Mouse (Mus musculus) heart, embryonic 14.5 days (tissue): ENCODE results near the gene Iqcd. TPM values are rescaled to one million over a fixed set of nuclear protein-coding genes. Genes with fewer than 3 reads are reported as not detected.

Experiments
- ATAC-seq: fragments of 200-750 bp; cut with Nextera tagmentation; 2 replicates; pipeline ENCODE4 v1.8.0; 2017; ENCODE audit warnings: low read depth, moderate TSS enrichment; ENCODE audit not compliant: insufficient number of reproducible peaks, insufficient read depth, low FRiP score
- H3K27ac ChIP-seq, 2 experiments: fragments of 200-500 bp in 1 of 2; fragments of 300-500 bp in 1 of 2; sonication (generic) in 1 of 2; replicated peaks in 1 of 2; 2 replicates each; pipeline ENCODE4 v1.5.1; 2012 to 2014; ENCODE audit warnings: low read depth in 2 of 2, low read length in 2 of 2, control low read depth in 1 of 2, mild to moderate bottlenecking in 1 of 2, mixed read lengths in 1 of 2; ENCODE audit not compliant: control insufficient read depth in 1 of 2, insufficient read depth in 1 of 2
- H3K27me3 ChIP-seq: fragments of 300-500 bp; sonication (generic); 2 replicates; pipeline ENCODE4 v1.6.1; 2014; ENCODE audit warnings: mild to moderate bottlenecking, low read length, control low read depth; ENCODE audit not compliant: control insufficient read depth, insufficient read depth
- H3K36me3 ChIP-seq: fragments of 300-500 bp; sonication (generic); 2 replicates; pipeline ENCODE4 v1.6.1; 2014; ENCODE audit warnings: mild to moderate bottlenecking, control low read depth, low read length, mixed read lengths; ENCODE audit not compliant: control insufficient read depth, insufficient read depth
- H3K4me1 ChIP-seq, 2 experiments: fragments of 200-500 bp in 1 of 2; fragments of 300-500 bp in 1 of 2; sonication (generic) in 1 of 2; 2 replicates each; pipeline ENCODE4 v1.6.1; 2012 to 2014; ENCODE audit warnings: low read length in 2 of 2, control low read depth in 1 of 2, mixed read lengths in 1 of 2; ENCODE audit not compliant: control insufficient read depth in 2 of 2, insufficient read depth in 2 of 2
- H3K4me2 ChIP-seq: fragments of 300-500 bp; sonication (generic); 2 replicates; pipeline ENCODE4 v1.6.1; 2014; ENCODE audit warnings: mild to moderate bottlenecking, low read length
- H3K4me3 ChIP-seq, 2 experiments: fragments of 200-500 bp in 1 of 2; fragments of 300-500 bp in 1 of 2; sonication (generic) in 1 of 2; 2 replicates each; pipeline ENCODE4 v1.5.1; 2012 to 2014; ENCODE audit warnings: low read length in 2 of 2, mild to moderate bottlenecking in 2 of 2, control low read depth in 1 of 2, low read depth in 1 of 2, moderate library complexity in 1 of 2; ENCODE audit not compliant: control insufficient read depth in 1 of 2, insufficient read depth in 1 of 2
- H3K9ac ChIP-seq: fragments of 300-500 bp; sonication (generic); 2 replicates; pipeline ENCODE4 v1.6.1; 2014; ENCODE audit warnings: mild to moderate bottlenecking, low read length
- H3K9me3 ChIP-seq: fragments of 300-500 bp; sonication (generic); 2 replicates; pipeline ENCODE4 v1.6.1; 2016; ENCODE audit warnings: low read length, control low read depth; ENCODE audit not compliant: control insufficient read depth
- WGBS: fragments of 180-500 bp; shearing (Covaris S2); extraction: QIAGEN DNeasy Blood & Tissue Kit; methylation state at CpG from one replicate; pipeline ENCODE4 v1.1.7; 2014; 5-methylcytosine and 5-hydroxymethylcytosine counted together
- polyA plus RNA-seq: library from polyadenylated mRNA; unstranded; fragments of >200 nt; fragmentation: Nextera tagmentation; extraction: Ambion mirVana; gene quantifications from 2 replicates; pipeline ENCODE4 v1.2.1, GENCODE M21; 2014

Gene Iqcd
- polyA plus RNA-seq, 1 experiment from 2014 or later = 0.43 TPM

DNA sequence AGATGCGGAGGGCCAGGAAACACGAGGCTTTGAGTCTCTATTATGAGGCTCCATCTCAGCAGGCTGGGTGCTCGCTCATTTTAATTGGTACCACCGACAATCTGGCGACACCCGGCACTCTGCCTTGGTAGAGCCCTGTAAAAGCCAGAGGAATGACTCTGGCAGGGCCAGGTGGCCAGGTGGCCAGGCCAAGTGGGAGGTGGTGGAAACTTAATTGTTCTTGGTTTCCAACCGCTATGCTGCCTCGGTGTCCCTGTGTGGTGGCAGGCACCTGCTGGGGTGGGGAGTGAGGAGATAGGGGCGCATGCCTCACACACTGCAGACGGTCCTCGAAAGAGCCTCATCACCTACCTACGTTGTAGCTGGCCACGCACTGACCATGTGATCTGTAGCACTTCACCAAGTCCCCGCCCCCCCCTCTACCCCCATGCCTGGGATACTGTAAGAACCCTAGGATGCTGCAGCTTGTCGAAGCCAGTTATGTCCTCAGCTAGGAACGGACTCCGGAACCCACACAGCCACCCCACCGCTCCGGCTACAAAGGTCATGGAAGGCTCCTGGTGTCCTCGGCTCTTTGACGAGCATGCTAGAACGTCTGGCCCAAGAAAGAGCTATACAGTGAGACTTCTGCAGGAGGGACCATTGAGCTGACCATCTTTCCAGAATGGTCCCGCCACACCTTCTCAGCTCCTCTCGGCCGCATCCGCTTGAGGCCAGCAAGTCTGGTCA, 8.8 kb upstream of the Iqcd start:
- no peak for ATAC-seq
- Histone ChIP-seq H3K36me3 (peaks cover 35% of the 10 kb centered on the region), H3K4me3 (no peak overlapping the region), H3K9ac (no peak overlapping the region), H3K27ac (peak overlapping the region in 1 of 2 experiments; percentile 70; a peak in 1 of 4 replicates), H3K27me3 (no peaks in the 10 kb centered on the region), H3K4me2 (no peak overlapping the region), H3K4me1 (peaks cover 12 to 32% of the 10 kb centered on the region in 2 experiments; a peak in 3 of 4 replicates), H3K9me3 (no peaks in the 10 kb centered on the region)
- WGBS = 92% methylated on average over 26 of the region's 26 CpGs

DNA sequence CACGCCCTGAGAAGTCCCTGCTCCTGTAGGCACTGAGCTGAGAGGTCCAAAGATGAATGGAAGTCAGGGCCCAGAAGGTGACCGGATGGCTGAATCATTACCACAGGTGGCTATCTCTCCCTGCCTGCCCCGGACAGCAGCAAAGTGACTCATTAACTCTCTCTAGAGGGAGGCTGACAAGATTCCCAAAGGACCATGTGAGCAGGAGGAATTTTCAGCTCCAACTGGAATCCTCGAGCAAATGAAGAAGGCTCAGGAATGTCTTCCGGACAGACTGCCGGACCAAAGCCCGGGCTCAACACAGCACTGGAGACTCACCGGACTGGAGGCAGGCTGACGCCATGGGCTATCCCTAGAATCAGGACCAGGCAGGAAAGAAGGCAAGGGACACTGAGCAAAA, 6.8 kb upstream of the Iqcd start:
- ATAC-seq = no peak
- H3K9me3 ChIP-seq = no peaks in the 10 kb centered on the region
- 58% methylated on average over 9 of the region's 9 CpGs for WGBS
- no peak overlapping the region for H3K9ac ChIP-seq
- no peaks in the 10 kb centered on the region for H3K27me3 ChIP-seq
- H3K4me3 ChIP-seq = no peak overlapping the region
- no peak overlapping the region for H3K27ac ChIP-seq
- H3K36me3 ChIP-seq = peaks cover 35% of the 10 kb centered on the region
- H3K4me2 ChIP-seq = no peak overlapping the region
- peaks cover 18 to 35% of the 10 kb centered on the region in 2 experiments for H3K4me1 ChIP-seq

DNA sequence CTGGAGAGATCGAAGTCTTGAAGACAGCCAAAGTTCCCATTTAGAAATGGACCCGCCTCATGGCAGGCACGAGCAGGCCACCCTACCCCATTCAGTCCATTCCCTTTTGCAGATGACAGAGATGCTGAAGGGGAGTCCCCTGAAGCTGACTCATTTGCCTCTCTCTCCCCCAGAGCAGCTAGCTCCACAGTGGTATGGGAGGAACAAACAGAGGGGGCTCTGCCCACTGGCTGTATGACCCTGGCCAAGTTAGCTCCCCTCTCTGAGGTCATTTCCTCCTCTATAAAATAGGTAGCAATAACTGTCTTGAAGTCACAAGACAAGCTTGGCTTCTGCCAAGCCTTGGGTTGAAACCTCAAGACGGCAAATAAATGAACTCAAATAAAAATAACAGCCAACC, 5.3 kb upstream of the Iqcd start:
- WGBS = 80% methylated on average over 4 of the region's 4 CpGs

DNA sequence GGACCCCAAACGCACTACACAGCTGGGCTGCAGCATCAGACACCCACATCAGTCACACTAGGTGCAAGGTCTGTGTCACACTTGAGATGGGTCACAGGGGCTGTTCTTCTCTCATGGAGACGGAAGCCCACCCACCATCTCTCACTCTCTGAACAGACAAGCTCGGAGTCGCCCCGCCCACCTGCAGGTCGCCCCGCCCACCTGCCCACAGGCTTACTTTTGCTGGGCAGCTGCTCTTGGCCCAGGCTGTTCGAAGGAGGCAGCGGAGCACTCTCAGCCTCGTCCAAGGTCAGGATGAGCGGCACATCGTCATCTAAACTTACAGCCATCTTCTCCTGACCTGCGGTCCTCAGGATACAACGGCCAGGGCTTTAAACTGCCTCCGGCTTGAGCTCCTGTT, 3.8 kb upstream of the Iqcd start:
- no peak overlapping the region for H3K4me2 ChIP-seq
- no peak overlapping the region for H3K9ac ChIP-seq
- H3K27ac ChIP-seq = no peak overlapping the region
- 61% methylated on average over 15 of the region's 15 CpGs for WGBS
- no peaks in the 10 kb centered on the region for H3K9me3 ChIP-seq
- peaks cover 18 to 28% of the 10 kb centered on the region in 2 experiments for H3K4me1 ChIP-seq
- ATAC-seq = no peak
- H3K27me3 ChIP-seq = no peaks in the 10 kb centered on the region
- H3K4me3 ChIP-seq = no peak overlapping the region
- peaks cover 32% of the 10 kb centered on the region for H3K36me3 ChIP-seq

More for the DNA sequence above, 5.3 kb upstream of the Iqcd start:
- no peaks in the 10 kb centered on the region for H3K9me3 ChIP-seq
- peaks cover 35% of the 10 kb centered on the region for H3K36me3 ChIP-seq
- H3K27me3 ChIP-seq = no peaks in the 10 kb centered on the region
- no peak overlapping the region for H3K4me2 ChIP-seq
- H3K9ac ChIP-seq = no peak overlapping the region
- H3K4me1 ChIP-seq = peaks cover 22 to 37% of the 10 kb centered on the region in 2 experiments
- H3K27ac ChIP-seq = no peak overlapping the region
- no peak overlapping the region for H3K4me3 ChIP-seq
- ATAC-seq = no peak

DNA sequence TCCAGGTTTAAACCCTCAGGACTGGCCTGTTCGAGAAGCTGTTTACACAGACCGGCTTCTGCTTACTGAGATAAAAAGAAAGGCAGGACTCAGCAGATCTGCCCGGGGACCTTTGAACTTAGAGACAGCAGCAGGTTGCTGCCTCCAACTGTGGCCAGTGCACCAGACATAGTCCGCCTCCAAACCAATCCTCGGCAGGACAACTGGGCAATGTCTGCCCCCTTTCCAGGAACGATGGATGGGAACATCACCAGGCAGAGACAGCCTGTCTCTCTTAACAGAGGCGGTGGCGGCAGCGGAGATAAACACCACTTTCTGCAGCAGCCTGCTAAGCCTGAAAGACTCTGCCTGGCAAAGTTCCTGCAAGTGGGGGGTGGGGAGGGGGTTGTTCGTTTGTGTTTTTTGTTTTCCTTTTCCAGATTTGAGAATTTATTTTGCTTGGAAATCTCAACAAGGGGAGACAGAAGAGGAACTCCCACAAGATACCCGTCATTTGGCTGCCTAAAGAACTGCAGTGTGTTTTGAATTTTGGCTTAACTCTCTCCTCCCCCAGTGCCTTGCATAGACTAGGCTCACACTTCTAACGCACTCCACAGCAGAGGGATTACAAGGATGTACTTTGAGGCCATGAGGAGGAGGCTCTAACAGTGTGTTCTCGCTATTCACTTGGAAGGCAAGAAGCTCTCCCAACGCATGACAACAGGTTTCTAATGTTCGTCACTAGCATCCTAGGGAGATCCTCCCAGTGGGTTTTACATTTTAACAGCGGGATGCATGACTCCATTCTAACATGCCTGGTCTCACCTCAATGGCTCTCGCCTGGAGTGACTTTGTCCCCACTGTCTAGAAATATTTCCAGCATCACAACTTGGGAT, 1.8 kb upstream of the Iqcd start:
- H3K27me3 ChIP-seq = no peaks in the 10 kb centered on the region
- peak overlapping the region; percentile 94 for H3K4me2 ChIP-seq
- ATAC-seq = no peak
- peak overlapping the region; percentile 76; the same call in 1 of the 2 replicates for H3K9ac ChIP-seq
- peaks cover 18 to 28% of the 10 kb centered on the region in 2 experiments for H3K4me1 ChIP-seq
- no peaks in the 10 kb centered on the region for H3K9me3 ChIP-seq
- H3K36me3 ChIP-seq = peaks cover 23% of the 10 kb centered on the region
- peak overlapping the region; percentile 10 to 33; a peak in 1 of 4 replicates for H3K27ac ChIP-seq
- WGBS = 5% methylated on average over 17 of the region's 17 CpGs
- peak overlapping the region; percentile 63 to 78 for H3K4me3 ChIP-seq

DNA sequence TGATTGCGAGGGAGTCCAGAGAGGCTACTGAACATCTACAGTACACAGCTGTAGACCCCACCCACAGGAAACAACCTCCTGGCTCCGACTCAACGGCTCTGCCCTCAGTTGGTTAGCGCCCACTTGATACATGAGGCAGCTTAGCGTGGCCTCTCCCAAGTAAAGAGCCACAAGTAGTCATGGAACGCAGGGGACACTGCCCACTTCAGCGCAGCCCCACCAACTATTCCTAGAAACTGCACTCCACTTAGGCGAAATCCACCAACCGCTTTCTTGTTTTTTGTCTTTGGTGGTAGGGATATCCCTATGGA, 1.2 kb upstream of the Iqcd start:
- WGBS = 18% methylated on average over 9 of the region's 9 CpGs
- no peak for ATAC-seq

DNA sequence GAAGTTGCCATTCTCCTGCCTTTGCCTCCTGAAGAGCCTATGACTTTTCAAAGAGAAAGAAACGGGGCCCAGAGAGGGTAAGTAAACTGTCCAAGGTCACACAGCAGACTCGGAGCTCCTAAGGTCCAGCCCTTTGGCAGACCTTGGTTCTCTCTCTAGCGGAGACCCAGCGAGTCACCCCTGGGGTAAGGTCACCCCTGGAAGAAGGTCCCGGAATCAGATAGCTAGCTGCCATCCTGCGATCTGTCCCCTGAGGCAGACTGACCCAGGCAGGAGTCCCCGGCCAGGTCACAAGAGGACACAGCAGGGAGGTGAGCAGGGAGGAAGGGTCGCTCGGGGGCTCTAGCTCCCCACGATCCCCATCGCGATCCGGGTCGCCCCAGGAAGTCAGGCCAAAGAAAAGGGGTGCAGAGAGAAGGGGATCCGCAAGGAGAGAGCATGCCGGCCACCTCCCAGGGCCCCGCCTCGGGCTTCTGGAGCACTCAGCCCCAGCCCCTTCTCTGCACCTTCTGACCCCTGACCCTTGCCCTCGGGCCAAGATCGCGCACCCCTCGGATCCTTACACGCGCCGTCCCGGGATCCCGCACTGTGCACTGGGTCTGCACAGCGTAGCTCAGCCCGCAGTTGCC, 762 bp upstream of the Iqcd start:
- H3K9me3 ChIP-seq = no peaks in the 10 kb centered on the region
- peak overlapping the region; percentile 33 to 57; a peak in 2 of 4 replicates for H3K27ac ChIP-seq
- H3K9ac ChIP-seq = peak overlapping the region; percentile 76
- H3K4me3 ChIP-seq = peak overlapping the region; percentile 63 to 78
- no peaks in the 10 kb centered on the region for H3K27me3 ChIP-seq
- peak overlapping the region; percentile 94 for H3K4me2 ChIP-seq
- H3K4me1 ChIP-seq = peaks cover 18 to 28% of the 10 kb centered on the region in 2 experiments
- ATAC-seq = no peak; the same call in 1 of the 2 replicates
- WGBS = 1% methylated on average over 29 of the region's 29 CpGs
- H3K36me3 ChIP-seq = peaks cover 20% of the 10 kb centered on the region

More for the DNA sequence above, 1.2 kb upstream of the Iqcd start:
- H3K9ac ChIP-seq = peak overlapping the region; percentile 76
- H3K4me2 ChIP-seq = peak overlapping the region; percentile 94
- no peaks in the 10 kb centered on the region for H3K9me3 ChIP-seq
- no peaks in the 10 kb centered on the region for H3K27me3 ChIP-seq
- peaks cover 18 to 28% of the 10 kb centered on the region in 2 experiments for H3K4me1 ChIP-seq
- peak overlapping the region; percentile 63 to 78 for H3K4me3 ChIP-seq
- H3K36me3 ChIP-seq = peaks cover 23% of the 10 kb centered on the region
- H3K27ac ChIP-seq = peak overlapping the region in 1 of 2 experiments; percentile 33; a peak in 1 of 4 replicates
